Mouse (Mus musculus): ENCODE results near the gene Mcm2. TPM values are rescaled to one million over a fixed set of nuclear protein-coding genes. Genes with fewer than 3 reads are reported as not detected.

Gene Mcm2
- total RNA-seq, 2 experiments from 2014 or later = 9.7 TPM

Other genes starting within 250 kb of the Mcm2 start
- 100 to 1,000 TPM; 120 to 129 TPM for gene Mgll, start 174.4 kb downstream of the Mcm2 start, total RNA-seq (2021)
- gene Abtb1, start 56.8 kb downstream of the Mcm2 start, total RNA-seq (2021) = 10 to 100 TPM; 23.2 to 26.7 TPM
- 100 to 1,000 TPM; 308 to 330 TPM for gene Podxl2, start 23.7 kb downstream of the Mcm2 start, total RNA-seq (2021)
- 10 to 100 TPM; 38.8 to 47.5 TPM for gene Tpra1, start 3.5 kb upstream of the Mcm2 start, total RNA-seq (2021)

Measured in layer of hippocampus, postnatal 10 days (tissue).